Comparison of ENCODE assay signal across 8 mouse cellular contexts in genomic region chrX:162887931-162888511, GRCm38 (mm10). TPM values are rescaled to one million over a fixed set of nuclear protein-coding genes. Genes with fewer than 3 reads are reported as not detected.
A peak's percentile ranks its signal among the peaks of the same experiment; 100 is the strongest.
DNase-seq lines count a peak whose midpoint lies in the region; ATAC-seq and TF ChIP-seq lines count a peak whose summit lies in the region.

Syap1 (minus strand) TSS chrX:162888447.

- DNase-seq in 3T3-L1 (ENCODE audit: low read depth, low spot score): peak; percentile 71
- DNase-seq in adrenal gland, postnatal 36 days: peak; percentile 89 to 92
- peak; percentile 87 to 88 for DNase-seq in heart, adult 2 months
- DNase-seq in kidney, adult 2 months: peak; percentile 90
- DNase-seq in spleen, adult 18-20 months: peak; percentile 63 to 80

- H3K4me3 ChIP-seq in embryonic facial prominence, embryonic 13.5 days: peak within 1 kb of the TSS; percentile 68
- H3K4me3 ChIP-seq in heart, adult 2 months: peak within 1 kb of the TSS; percentile 69
- peak within 1 kb of the TSS; percentile 87 for H3K4me3 ChIP-seq in kidney, adult 2 months (ENCODE audit: insufficient read depth, low read depth, low read length)
- peak within 1 kb of the TSS; percentile 69 for H3K4me3 ChIP-seq in limb, embryonic 13.5 days
- peak within 1 kb of the TSS; percentile 76 for H3K4me3 ChIP-seq in midbrain, embryonic 15.5 days

- WGBS in embryonic facial prominence, embryonic 13.5 days: 17% methylated on average over 43 of the region's 47 CpGs
- 22% methylated on average over 42 of the region's 47 CpGs for WGBS in heart, adult 2 months
- WGBS in kidney, adult 2 months: 1% methylated on average over 28 of the region's 47 CpGs
- 25% methylated on average over 37 of the region's 47 CpGs for WGBS in limb, embryonic 13.5 days
- WGBS in midbrain, embryonic 15.5 days: 29% methylated on average over 40 of the region's 47 CpGs

- H3K9me3 ChIP-seq in embryonic facial prominence, embryonic 13.5 days: no peaks in the 10 kb centered on the region
- no peaks in the 10 kb centered on the region for H3K9me3 ChIP-seq in limb, embryonic 13.5 days
- no peaks in the 10 kb centered on the region for H3K9me3 ChIP-seq in midbrain, embryonic 15.5 days

- peaks cover 8% of the 10 kb centered on the region; the same call in 1 of the 2 replicates for H3K27me3 ChIP-seq in embryonic facial prominence, embryonic 13.5 days
- no peaks in the 10 kb centered on the region for H3K27me3 ChIP-seq in heart, adult 2 months (ENCODE audit: control insufficient read depth, insufficient read depth, low read length)
- H3K27me3 ChIP-seq in kidney, adult 2 months (replicated peaks; ENCODE audit: control insufficient read depth, insufficient read depth, low read length): no peaks in the 10 kb centered on the region
- H3K27me3 ChIP-seq in limb, embryonic 13.5 days: peaks cover 9% of the 10 kb centered on the region; the same call in 1 of the 2 replicates
- no peaks in the 10 kb centered on the region for H3K27me3 ChIP-seq in midbrain, embryonic 15.5 days (replicated peaks)

- peak; percentile 78 for TF ChIP-seq POLR2A in heart, adult 2 months (IDR thresholded peaks at IDR 0.05; ENCODE audit: insufficient read depth, low read depth, low read length)
- peak; percentile 48 for TF ChIP-seq POLR2A in kidney, adult 2 months (IDR thresholded peaks at IDR 0.05; ENCODE audit: low read depth, low read length)

- peak within 1 kb of the TSS; percentile 87 for H3K9ac ChIP-seq in embryonic facial prominence, embryonic 13.5 days
- peak within 1 kb of the TSS; percentile 99 for H3K9ac ChIP-seq in heart, adult 2 months (ENCODE audit: low read depth, low read length)
- H3K9ac ChIP-seq in limb, embryonic 13.5 days: peak within 1 kb of the TSS; percentile 84
- peak within 1 kb of the TSS; percentile 73 for H3K9ac ChIP-seq in midbrain, embryonic 15.5 days

- intact Hi-C loops in heart, adult 2 months (cut with DNase I): no loop called here

- peak within 1 kb of the TSS; percentile 64; the same call in 1 of the 2 replicates for H3K27ac ChIP-seq in embryonic facial prominence, embryonic 13.5 days
- peak within 1 kb of the TSS; percentile 85 for H3K27ac ChIP-seq in heart, adult 2 months
- peak within 1 kb of the TSS; percentile 76; the same call in 1 of the 2 replicates for H3K27ac ChIP-seq in kidney, adult 2 months (ENCODE audit: insufficient read depth, low read depth, low read length)
- no peak within 1 kb of the TSS for H3K27ac ChIP-seq in limb, embryonic 13.5 days
- peak within 1 kb of the TSS; percentile 76 for H3K27ac ChIP-seq in midbrain, embryonic 15.5 days

- H3K4me1 ChIP-seq in embryonic facial prominence, embryonic 13.5 days: no peaks in the 10 kb centered on the region
- H3K4me1 ChIP-seq in heart, adult 2 months (ENCODE audit: control insufficient read depth, insufficient read depth, low read length): peaks cover 2% of the 10 kb centered on the region
- peaks cover 3% of the 10 kb centered on the region; the same call in 1 of the 2 replicates for H3K4me1 ChIP-seq in kidney, adult 2 months (ENCODE audit: control insufficient read depth, insufficient read depth, low read length)
- no peaks in the 10 kb centered on the region for H3K4me1 ChIP-seq in limb, embryonic 13.5 days
- peaks cover 12% of the 10 kb centered on the region; the same call in 1 of the 2 replicates for H3K4me1 ChIP-seq in midbrain, embryonic 15.5 days

- H3K36me3 ChIP-seq in embryonic facial prominence, embryonic 13.5 days: no peaks in the 10 kb centered on the region
- H3K36me3 ChIP-seq in heart, adult 2 months (ENCODE audit: control insufficient read depth, insufficient read depth, low read length): no peaks in the 10 kb centered on the region; the same call in 1 of the 2 replicates
- H3K36me3 ChIP-seq in kidney, adult 2 months (ENCODE audit: control insufficient read depth, insufficient read depth, low read length): no peaks in the 10 kb centered on the region
- no peaks in the 10 kb centered on the region for H3K36me3 ChIP-seq in limb, embryonic 13.5 days
- no peaks in the 10 kb centered on the region for H3K36me3 ChIP-seq in midbrain, embryonic 15.5 days (replicated peaks)

- peak within 1 kb of the TSS; percentile 55 for H3K4me2 ChIP-seq in embryonic facial prominence, embryonic 13.5 days
- H3K4me2 ChIP-seq in limb, embryonic 13.5 days (replicated peaks): peak within 1 kb of the TSS; percentile 60
- H3K4me2 ChIP-seq in midbrain, embryonic 15.5 days: peak within 1 kb of the TSS; percentile 54

- TF ChIP-seq CTCF in heart, adult 2 months (IDR thresholded peaks at IDR 0.05): no peak
- no peak for TF ChIP-seq CTCF in kidney, adult 2 months (conservative IDR thresholded peaks at IDR 0.05; ENCODE audit: insufficient read depth, insufficient read length, low read depth, low read length)

- ATAC-seq in embryonic facial prominence, embryonic 13.5 days (ENCODE audit: insufficient number of reproducible peaks, insufficient read depth, low FRiP score, low TSS enrichment, low read depth): peak; percentile 86; the same call in 1 of the 2 replicates
- ATAC-seq in limb, embryonic 13.5 days (ENCODE audit: low FRiP score, low read depth): peak; percentile 92
- peak; percentile 97 for ATAC-seq in midbrain, embryonic 15.5 days (replicated peaks)

- no peak for TF ChIP-seq EP300 in heart, adult 2 months (IDR thresholded peaks at IDR 0.05; ENCODE audit: insufficient read depth, low read depth, low read length)

- H3K79me2 ChIP-seq in heart, adult 2 months (replicated peaks; ENCODE audit: control insufficient read depth, insufficient read depth, low read length): peaks cover 3% of the 10 kb centered on the region

RNA-seq across cellular contexts. Expression of gene Syap1, which starts in this region (rescaled TPM):
- 10 to 100 TPM; 84.9 to 85.0 TPM for total RNA-seq in adrenal gland, postnatal 36 days (2021)
- polyA plus RNA-seq in embryonic facial prominence, embryonic 13.5 days (2015; fragmentation: Nextera tagmentation; extraction: Ambion mirVana): 45.0 and 48.6 TPM in 2 replicates
- total RNA-seq in heart, adult 2 months (2021): 10 to 100 TPM; 26.5 to 27.0 TPM
- 7.2 and 13.8 TPM in 2 replicates for polyA plus RNA-seq in heart, adult 2 months (2012; rRNA removed)
- polyA plus RNA-seq in kidney, adult 2 months (2012; rRNA removed): 14.1 and 16.4 TPM in 2 replicates
- polyA plus RNA-seq in limb, embryonic 13.5 days (2015; fragmentation: Nextera tagmentation; extraction: Ambion mirVana): 43.5 and 44.7 TPM in 2 replicates
- 30.6 and 30.7 TPM in 2 replicates for polyA plus RNA-seq in midbrain, embryonic 15.5 days (2015; fragmentation: Nextera tagmentation; extraction: Ambion mirVana)
